Mouse (Mus musculus) thymus, postnatal 25 days (tissue): ENCODE measurements around the gene Kbtbd7.
"Not testable (repeated sequence)": the region's sequence is repeated elsewhere in the genome, so short reads cannot be mapped to it uniquely, and the experiment has no call there.

ENCODE experiments used
- DNase-seq: peaks from one replicate; pipeline ENCODE4 v3.0.0; 2022

The Kbtbd7 gene

DNA sequence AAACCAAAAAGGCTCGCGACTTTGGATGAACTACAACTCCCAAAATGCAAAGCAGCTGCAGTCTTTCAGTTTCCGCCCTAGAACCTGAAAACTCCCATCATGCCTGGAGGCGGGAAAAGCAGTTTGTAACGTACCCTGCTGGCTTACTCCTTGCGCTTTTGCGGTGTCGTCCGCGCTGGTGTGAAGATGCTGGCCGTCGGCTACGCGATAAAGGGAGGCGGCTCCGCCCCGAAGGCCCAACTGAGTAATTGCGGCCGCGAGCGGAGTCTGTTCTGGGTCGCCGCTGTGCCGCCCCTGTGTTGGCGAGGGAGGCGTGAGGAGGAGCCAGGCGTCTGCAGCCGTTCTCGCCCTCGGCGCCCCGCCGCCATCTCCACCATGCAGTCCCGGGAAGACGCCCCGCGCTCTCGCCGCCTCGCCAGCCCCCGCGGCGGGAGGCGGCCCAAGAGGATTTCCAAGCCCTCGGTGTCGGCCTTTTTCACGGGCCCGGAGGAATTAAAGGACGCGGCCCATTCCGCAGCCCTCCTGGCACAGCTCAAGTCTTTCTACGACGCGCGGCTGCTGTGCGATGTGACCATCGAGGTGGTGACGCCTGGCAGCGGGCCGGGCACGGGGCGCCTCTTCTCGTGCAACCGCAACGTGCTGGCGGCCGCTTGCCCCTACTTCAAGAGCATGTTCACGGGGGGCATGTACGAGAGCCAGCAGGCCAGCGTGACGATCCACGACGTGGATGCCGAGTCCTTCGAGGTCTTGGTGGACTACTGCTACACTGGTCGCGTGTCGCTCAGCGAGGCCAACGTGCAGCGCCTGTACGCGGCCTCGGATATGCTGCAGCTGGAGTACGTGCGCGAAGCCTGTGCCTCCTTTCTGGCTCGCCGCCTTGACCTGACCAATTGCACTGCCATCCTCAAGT is 25.6 kb downstream of the Kbtbd7 start, which contains the start of gene Kbtbd6:
Gene Kbtbd6, plus strand, starts transcription at position 155 of the 910 bp plus-strand sequence.
- DNase-seq = peak; percentile 77

DNA sequence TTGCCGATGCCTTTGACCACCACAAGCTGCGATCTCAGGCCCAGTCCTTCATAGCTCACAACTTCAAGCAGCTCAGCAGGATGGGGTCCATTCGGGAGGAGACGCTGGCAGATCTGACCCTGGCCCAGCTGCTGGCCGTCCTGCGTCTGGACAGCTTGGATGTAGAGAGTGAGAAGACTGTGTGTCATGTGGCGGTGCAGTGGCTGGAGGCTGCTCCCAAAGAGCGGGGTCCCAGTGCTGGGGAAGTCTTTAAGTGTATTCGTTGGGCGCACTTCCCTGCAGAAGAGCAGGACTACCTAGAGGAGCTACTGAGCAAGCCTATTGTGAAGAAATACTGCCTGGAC is 26.3 kb downstream of the Kbtbd7 start:
- not testable (repeated sequence) for DNase-seq

DNA sequence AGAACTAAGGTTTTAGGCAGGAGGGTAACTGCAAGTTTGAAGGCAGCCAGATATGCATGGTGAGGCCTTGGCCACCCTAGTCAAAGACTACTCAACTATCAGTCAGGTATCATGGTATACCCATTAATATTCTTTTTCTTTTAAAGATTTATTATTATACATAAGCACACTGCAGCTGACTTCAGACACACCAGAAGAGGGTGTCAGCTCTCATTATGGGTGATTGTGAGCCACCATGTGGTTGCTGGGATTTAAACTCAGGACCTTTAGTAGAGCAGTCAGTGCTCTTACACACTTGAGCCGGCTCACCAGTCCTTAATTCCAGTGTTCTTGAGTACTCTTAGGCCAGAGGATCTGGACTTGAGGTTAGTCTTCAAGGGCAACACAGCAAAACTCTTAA is 34.1 kb downstream of the Kbtbd7 start:
- no peak for DNase-seq

DNA sequence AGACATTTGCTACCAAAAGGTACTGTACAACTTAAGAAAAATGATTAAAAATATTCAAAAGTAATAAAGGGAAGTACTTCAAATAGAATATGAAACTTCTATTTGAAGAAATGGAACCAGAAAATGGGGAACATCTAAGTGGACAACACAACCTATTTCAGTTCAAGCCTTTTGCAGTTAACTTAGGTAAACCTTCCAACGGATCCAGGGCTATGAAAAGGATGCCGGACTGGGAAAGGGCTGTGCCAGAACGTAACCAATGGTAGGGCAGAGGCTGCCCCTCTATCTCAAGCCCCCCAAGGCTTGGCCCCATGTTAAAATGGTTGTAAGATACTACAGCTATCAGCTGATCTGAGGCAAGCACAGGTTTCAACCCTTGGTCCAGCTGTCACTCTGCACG is 34.7 kb downstream of the Kbtbd7 start:
- DNase-seq = no peak

DNA sequence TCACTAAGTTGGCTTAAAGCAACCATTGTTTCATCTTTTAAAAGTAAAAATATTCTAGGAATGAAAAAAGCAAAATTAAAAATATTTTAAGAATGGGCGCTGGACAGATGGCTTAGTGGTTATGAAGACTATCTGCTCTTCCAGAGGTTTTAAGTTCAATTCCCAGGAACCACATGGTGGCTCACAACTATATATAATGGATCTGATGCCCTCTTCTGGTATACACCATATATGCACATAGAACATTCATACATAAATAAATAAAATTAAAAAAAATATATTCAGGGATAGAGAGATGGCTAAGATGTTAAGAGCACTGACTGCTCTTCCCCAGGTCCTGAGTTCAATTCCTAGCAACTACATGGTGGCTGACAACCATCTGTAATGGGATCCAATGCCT is 39.3 kb downstream of the Kbtbd7 start:
- no peak for DNase-seq

DNA sequence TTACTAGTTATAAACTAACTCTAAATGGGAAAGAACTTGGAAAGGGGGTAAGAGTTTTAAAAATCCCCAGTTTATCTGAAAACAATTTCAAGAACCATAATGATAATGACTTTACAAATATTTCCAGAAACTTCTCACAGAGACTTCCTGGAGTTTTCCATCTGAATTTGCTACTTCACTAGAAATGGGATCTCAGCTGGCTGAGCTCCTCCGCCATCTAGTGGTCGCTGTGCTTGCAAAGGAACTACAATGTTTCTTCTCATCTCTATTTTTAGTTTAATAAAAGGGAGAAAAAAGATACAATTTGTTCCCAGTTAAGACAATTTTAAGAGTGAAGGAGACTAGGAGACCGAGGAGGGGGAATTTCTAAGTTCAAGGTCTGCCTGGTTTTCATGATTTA is 41.3 kb downstream of the Kbtbd7 start:
- peak; percentile 42 for DNase-seq

DNA sequence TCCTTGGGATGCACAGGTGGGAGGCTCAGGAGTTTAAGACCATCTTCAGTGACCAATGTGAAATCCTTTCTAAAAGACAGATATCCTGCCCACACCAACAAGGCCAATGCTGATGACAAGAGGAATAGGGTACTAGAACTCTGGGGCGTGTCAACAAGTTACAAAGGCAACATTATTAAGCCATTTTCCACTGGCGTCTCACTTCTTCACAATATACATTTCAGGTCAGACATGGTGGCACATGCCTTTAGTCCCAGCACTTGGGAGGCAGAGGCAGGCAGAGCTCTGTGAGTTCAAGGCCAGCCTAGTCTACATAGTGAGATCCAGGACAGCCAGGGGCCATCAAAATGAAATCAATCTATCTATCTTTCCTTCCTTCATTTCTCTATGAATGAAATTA is 47.1 kb downstream of the Kbtbd7 start:
- DNase-seq = no peak
